Mouse (Mus musculus): ENCODE measurements at regions not wholly inside any gene's neighbourhood (a gene's known extent, or its start where the extent isn't known, plus 50 kb on each side); places are given as distances from the start of the nearest gene placed in this dataset.
A peak's percentile ranks its signal among the peaks of the same experiment; 100 is the strongest.

DNA sequence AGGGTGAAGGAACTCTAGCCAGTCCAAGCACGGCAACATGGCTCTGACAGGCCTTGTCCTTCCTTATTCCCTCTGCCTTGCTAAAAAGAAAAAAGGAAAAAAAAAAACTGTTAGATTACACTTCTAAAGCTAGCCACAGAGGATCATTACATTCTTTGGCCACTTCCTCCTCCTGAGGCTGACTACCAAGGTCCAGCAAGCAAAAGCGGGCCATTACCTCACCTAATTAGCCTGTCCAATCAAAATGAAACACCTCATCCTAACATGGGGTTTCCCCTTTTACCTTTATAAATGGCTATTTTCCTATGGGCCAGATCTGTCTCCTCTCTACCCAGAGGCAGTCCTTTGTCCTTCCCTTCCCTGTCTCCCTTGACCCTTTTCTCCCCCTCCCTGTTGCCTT is 102.2 kb downstream of the Pih1h3b start:
- peaks cover 7% of the 10 kb centered on the region for H3K27me3 ChIP-seq (replicated peaks)
- no peaks in the 10 kb centered on the region for H3K4me1 ChIP-seq
- H3K27ac ChIP-seq (replicated peaks), result no peak overlapping the region
- no peak overlapping the region for H3K4me3 ChIP-seq
- H3K9ac ChIP-seq, result no peak overlapping the region
- no peak for ATAC-seq (ENCODE audit: extremely low read depth, insufficient number of reproducible peaks, low FRiP score, low TSS enrichment)
- no peak overlapping the region for H3K4me2 ChIP-seq
- WGBS, result 81% methylated on average over 2 of the region's 2 CpGs
- no peaks in the 10 kb centered on the region for H3K9me3 ChIP-seq
- no peaks in the 10 kb centered on the region for H3K36me3 ChIP-seq

DNA sequence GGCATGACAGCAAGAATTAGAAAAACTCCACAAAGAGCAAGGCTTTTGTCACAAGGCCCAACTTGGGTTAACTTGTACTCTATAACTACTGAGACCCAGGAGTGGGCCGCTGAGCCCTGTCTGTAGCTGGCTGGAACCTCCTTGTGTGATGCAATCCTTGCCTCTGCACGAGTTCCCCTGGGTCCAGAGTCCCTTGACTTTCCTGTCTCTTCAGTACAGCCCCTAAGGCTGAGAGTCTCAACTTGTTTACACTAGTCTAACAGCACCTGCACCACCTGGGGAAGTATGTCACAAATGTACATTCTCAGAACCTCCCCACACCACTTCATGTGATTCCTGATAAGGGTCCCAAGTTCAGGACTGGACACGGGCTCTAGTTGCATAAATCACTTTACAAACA is 103.3 kb downstream of the Pih1h3b start:
- 72% methylated on average over 3 of the region's 3 CpGs for WGBS
- H3K27ac ChIP-seq (replicated peaks), result no peak overlapping the region
- H3K36me3 ChIP-seq, result no peaks in the 10 kb centered on the region
- no peak overlapping the region for H3K9ac ChIP-seq
- ATAC-seq (ENCODE audit: extremely low read depth, insufficient number of reproducible peaks, low FRiP score, low TSS enrichment), result no peak
- no peaks in the 10 kb centered on the region for H3K4me1 ChIP-seq
- H3K4me3 ChIP-seq, result no peak overlapping the region
- H3K9me3 ChIP-seq, result no peaks in the 10 kb centered on the region
- no peak overlapping the region for H3K4me2 ChIP-seq
- H3K27me3 ChIP-seq (replicated peaks), result peaks cover 7% of the 10 kb centered on the region

DNA sequence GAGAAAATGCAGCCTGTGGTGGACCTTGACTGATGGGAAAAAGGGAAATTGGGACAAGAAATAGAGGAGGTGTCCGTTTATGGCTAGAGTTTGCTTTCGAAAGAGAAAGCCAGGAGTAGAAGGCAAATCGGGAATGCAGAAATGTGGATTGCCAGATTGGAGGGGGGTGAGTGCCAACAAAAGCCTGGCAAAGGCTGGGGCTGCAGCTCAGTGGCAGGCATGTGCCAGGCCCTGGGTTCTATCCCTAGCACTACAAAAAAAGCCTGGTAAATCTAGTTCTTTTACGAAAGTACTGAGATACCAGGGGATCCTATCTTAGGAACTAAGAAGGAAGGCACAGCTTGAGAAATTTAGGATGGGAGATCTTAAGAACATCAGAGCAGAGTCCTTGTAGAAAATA is 117.2 kb downstream of the Pih1h3b start:
- no peak overlapping the region for H3K9ac ChIP-seq
- no peak overlapping the region for H3K4me2 ChIP-seq
- peaks cover 20% of the 10 kb centered on the region; the same call in 1 of the 2 replicates for H3K27me3 ChIP-seq (replicated peaks)
- H3K9me3 ChIP-seq, result no peaks in the 10 kb centered on the region; the same call in 1 of the 2 replicates
- no peak overlapping the region for H3K4me3 ChIP-seq
- ATAC-seq (ENCODE audit: extremely low read depth, insufficient number of reproducible peaks, low FRiP score, low TSS enrichment), result no peak
- no peaks in the 10 kb centered on the region for H3K4me1 ChIP-seq
- H3K27ac ChIP-seq (replicated peaks), result no peak overlapping the region
- WGBS, result 70% methylated on average over 4 of the region's 4 CpGs
- no peaks in the 10 kb centered on the region for H3K36me3 ChIP-seq

GRCm38 (mm10) chrX:140183003-140183402 is 120.3 kb downstream of the Pih1h3b start:
- Histone ChIP-seq H3K9ac (no peak overlapping the region), H3K9me3 (no peaks in the 10 kb centered on the region; the same call in 1 of the 2 replicates), H3K4me2 (no peak overlapping the region), H3K27ac (replicated peaks) (no peak overlapping the region), H3K36me3 (no peaks in the 10 kb centered on the region), H3K4me3 (no peak overlapping the region), H3K4me1 (no peaks in the 10 kb centered on the region), H3K27me3 (replicated peaks) (no peaks in the 10 kb centered on the region)
- 85% methylated on average over 3 of the region's 3 CpGs for WGBS
- ATAC-seq (ENCODE audit: extremely low read depth, insufficient number of reproducible peaks, low FRiP score, low TSS enrichment), result no peak

DNA sequence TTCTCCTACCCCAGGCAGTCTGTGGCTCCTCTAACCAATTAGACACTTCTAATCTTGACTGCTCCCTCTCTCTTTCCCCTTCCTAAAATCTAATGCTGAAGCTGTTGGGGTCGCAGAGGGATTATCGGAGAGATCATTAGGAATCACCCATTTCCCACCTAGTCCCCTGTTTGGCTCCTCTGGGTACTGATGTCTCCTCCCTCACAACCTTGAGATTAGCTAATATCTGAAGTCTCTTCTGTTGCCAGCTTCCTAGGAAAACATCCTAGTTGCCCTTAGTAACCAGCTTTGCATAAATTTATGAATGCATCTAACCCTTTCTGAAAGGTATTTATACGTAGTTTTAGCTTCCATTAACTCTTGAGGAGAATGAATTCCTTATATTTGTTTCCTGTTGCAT is 138.4 kb upstream of the Frmpd3 start:
- H3K27ac ChIP-seq (replicated peaks), result no peak overlapping the region
- H3K9me3 ChIP-seq, result no peaks in the 10 kb centered on the region
- peaks cover 7% of the 10 kb centered on the region; the same call in 1 of the 2 replicates for H3K4me1 ChIP-seq
- no peak overlapping the region for H3K4me3 ChIP-seq
- ATAC-seq (ENCODE audit: extremely low read depth, insufficient number of reproducible peaks, low FRiP score, low TSS enrichment), result no peak
- H3K4me2 ChIP-seq, result no peak overlapping the region
- H3K27me3 ChIP-seq (replicated peaks), result peaks cover 7% of the 10 kb centered on the region; the same call in 1 of the 2 replicates
- no peak overlapping the region for H3K9ac ChIP-seq
- 65% methylated on average over 3 of the region's 3 CpGs for WGBS
- H3K36me3 ChIP-seq, result no peaks in the 10 kb centered on the region

- Histone ChIP-seq H3K27ac (replicated peaks) (no peak overlapping the region), H3K36me3 (no peaks in the 10 kb centered on the region), H3K4me2 (no peak overlapping the region), H3K27me3 (replicated peaks) (peaks cover 10% of the 10 kb centered on the region; the same call in 1 of the 2 replicates), H3K9me3 (no peaks in the 10 kb centered on the region), H3K9ac (no peak overlapping the region), H3K4me1 (no peaks in the 10 kb centered on the region; the same call in 1 of the 2 replicates), H3K4me3 (no peak overlapping the region)
- no peak for ATAC-seq (ENCODE audit: extremely low read depth, insufficient number of reproducible peaks, low FRiP score, low TSS enrichment)
- WGBS, result 21% methylated on average over 3 of the region's 3 CpGs
Measured at GRCm38 (mm10) chrX:140208791-140209190, 133.3 kb upstream of the Frmpd3 start.

- no peak overlapping the region for H3K4me3 ChIP-seq
- no peaks in the 10 kb centered on the region for H3K4me1 ChIP-seq
- WGBS, result 31% methylated on average over 3 of the region's 3 CpGs
- no peak for ATAC-seq (ENCODE audit: extremely low read depth, insufficient number of reproducible peaks, low FRiP score, low TSS enrichment)
- no peak overlapping the region for H3K9ac ChIP-seq
- H3K9me3 ChIP-seq, result no peaks in the 10 kb centered on the region
- no peak overlapping the region for H3K4me2 ChIP-seq
- peaks cover 7% of the 10 kb centered on the region; the same call in 1 of the 2 replicates for H3K27me3 ChIP-seq (replicated peaks)
- no peaks in the 10 kb centered on the region for H3K36me3 ChIP-seq
- no peak overlapping the region for H3K27ac ChIP-seq (replicated peaks)
Measured at GRCm38 (mm10) chrX:140212644-140213361, 129.3 kb upstream of the Frmpd3 start.

GRCm38 (mm10) chrX:140214198-140214849 is 127.7 kb upstream of the Frmpd3 start:
- no peak overlapping the region for H3K4me2 ChIP-seq
- no peaks in the 10 kb centered on the region for H3K4me1 ChIP-seq
- peaks cover 2% of the 10 kb centered on the region; the same call in 1 of the 2 replicates for H3K27me3 ChIP-seq (replicated peaks)
- H3K36me3 ChIP-seq, result no peaks in the 10 kb centered on the region
- no peak overlapping the region for H3K9ac ChIP-seq
- no peak overlapping the region for H3K27ac ChIP-seq (replicated peaks)
- no peak overlapping the region for H3K4me3 ChIP-seq
- H3K9me3 ChIP-seq, result no peaks in the 10 kb centered on the region
- 43% methylated on average over 4 of the region's 4 CpGs for WGBS
- ATAC-seq (ENCODE audit: extremely low read depth, insufficient number of reproducible peaks, low FRiP score, low TSS enrichment), result no peak

GRCm38 (mm10) chrX:140255790-140256189 is 86.3 kb upstream of the Frmpd3 start:
- Histone ChIP-seq H3K9ac (no peak overlapping the region), H3K4me3 (no peak overlapping the region), H3K4me2 (no peak overlapping the region), H3K36me3 (no peaks in the 10 kb centered on the region), H3K27me3 (replicated peaks) (peaks cover 6% of the 10 kb centered on the region; the same call in 1 of the 2 replicates), H3K27ac (replicated peaks) (no peak overlapping the region), H3K4me1 (no peaks in the 10 kb centered on the region), H3K9me3 (no peaks in the 10 kb centered on the region)
- 77% methylated on average over 4 of the region's 4 CpGs for WGBS
- ATAC-seq (ENCODE audit: extremely low read depth, insufficient number of reproducible peaks, low FRiP score, low TSS enrichment), result no peak

GRCm38 (mm10) chrX:140269742-140270457 is 72.2 kb upstream of the Frmpd3 start:
- H3K4me2 ChIP-seq, result no peak overlapping the region
- no peak overlapping the region for H3K4me3 ChIP-seq
- H3K27ac ChIP-seq (replicated peaks), result no peak overlapping the region
- H3K36me3 ChIP-seq, result no peaks in the 10 kb centered on the region
- H3K9me3 ChIP-seq, result no peaks in the 10 kb centered on the region
- WGBS, result 61% methylated on average over 5 of the region's 5 CpGs
- ATAC-seq (ENCODE audit: extremely low read depth, insufficient number of reproducible peaks, low FRiP score, low TSS enrichment), result no peak
- H3K4me1 ChIP-seq, result no peaks in the 10 kb centered on the region
- no peak overlapping the region for H3K9ac ChIP-seq
- peaks cover 55% of the 10 kb centered on the region for H3K27me3 ChIP-seq (replicated peaks)

DNA sequence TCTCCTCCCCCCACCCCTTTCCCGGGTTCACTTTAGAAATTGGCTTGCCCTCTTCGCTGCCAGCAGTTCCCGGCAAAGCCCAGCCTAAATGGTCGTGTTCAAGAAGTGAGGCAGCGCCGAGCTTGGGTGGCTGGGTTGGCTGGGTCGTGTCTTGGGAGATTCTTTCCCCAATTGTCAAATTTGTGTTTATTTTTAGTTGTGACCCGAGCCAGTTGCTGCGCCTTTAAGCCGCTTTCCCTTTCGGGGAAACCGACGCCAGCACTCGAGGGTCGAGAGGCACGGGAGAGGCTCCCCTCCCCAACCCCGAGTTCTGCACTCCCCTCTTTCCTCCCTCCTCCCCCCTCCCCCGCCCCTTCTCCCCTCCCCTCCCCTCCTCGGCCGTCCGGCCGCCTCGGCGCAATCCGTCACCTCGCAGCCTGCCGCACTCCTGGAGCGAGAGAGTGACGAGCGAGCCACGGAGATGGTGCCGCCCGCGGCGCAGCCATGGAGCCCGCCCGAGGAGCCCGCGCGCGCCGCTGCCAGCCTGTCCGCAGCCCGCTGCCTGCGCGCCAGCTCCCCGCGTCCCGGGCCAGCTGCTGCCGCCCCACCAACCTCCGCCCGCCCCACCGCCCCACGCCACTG is 64.6 kb upstream of the Frmpd3 start:
- WGBS, result 12% methylated on average over 42 of the region's 54 CpGs
- no peak overlapping the region for H3K27ac ChIP-seq (replicated peaks)
- peak overlapping the region; percentile 64 for H3K4me3 ChIP-seq

More for the DNA sequence above, 64.6 kb upstream of the Frmpd3 start:
- Histone ChIP-seq H3K4me1 (0 out of 2 replicates have a peak, but pooled peaks cover 5% of the 10 kb centered on the region), H3K4me2 (peak overlapping the region; percentile 87), H3K27me3 (replicated peaks) (peaks cover 90% of the 10 kb centered on the region), H3K36me3 (no peaks in the 10 kb centered on the region), H3K9me3 (no peaks in the 10 kb centered on the region), H3K9ac (peak overlapping the region; percentile 77)
- ATAC-seq (ENCODE audit: extremely low read depth, insufficient number of reproducible peaks, low FRiP score, low TSS enrichment), result no peak
